Mouse (Mus musculus) testis, adult 2 months (tissue): Measurements from ENCODE around the gene Cyb561.

Experiments used
- CTCF ChIP-seq: fragments of 200-500 bp; IDR thresholded peaks from 2 replicates; pipeline ENCODE4 v1.5.1; 2012; ENCODE audit warnings: low read depth, mild to moderate bottlenecking, inconsistent platforms, low read length, moderate library complexity; ENCODE audit not compliant: control insufficient read depth, insufficient read depth, insufficient replicate concordance
- POLR2A ChIP-seq: fragments of 200-500 bp; IDR thresholded peaks from 2 replicates; pipeline ENCODE4 v1.6.1; 2012; ENCODE audit warnings: low read depth, mild to moderate bottlenecking, inconsistent platforms, low read length, moderate library complexity; ENCODE audit not compliant: control insufficient read depth

GRCm38 (mm10) chr11:105969516-105969915, 16.4 kb upstream of the Cyb561 start:
- TF ChIP-seq POLR2A, result no peak
- peak; percentile 44; the same call in 1 of the 2 replicates for TF ChIP-seq CTCF
